Mouse (Mus musculus): ENCODE measurements around the gene Plin1. TPM values are rescaled to one million over a fixed set of nuclear protein-coding genes. Genes with fewer than 3 reads are reported as not detected.
A peak's percentile ranks its signal among the peaks of the same experiment; 100 is the strongest.

Gene Plin1
- total and polyA plus RNA-seq, 2 experiments from 2014 or later: not detected

DNA sequence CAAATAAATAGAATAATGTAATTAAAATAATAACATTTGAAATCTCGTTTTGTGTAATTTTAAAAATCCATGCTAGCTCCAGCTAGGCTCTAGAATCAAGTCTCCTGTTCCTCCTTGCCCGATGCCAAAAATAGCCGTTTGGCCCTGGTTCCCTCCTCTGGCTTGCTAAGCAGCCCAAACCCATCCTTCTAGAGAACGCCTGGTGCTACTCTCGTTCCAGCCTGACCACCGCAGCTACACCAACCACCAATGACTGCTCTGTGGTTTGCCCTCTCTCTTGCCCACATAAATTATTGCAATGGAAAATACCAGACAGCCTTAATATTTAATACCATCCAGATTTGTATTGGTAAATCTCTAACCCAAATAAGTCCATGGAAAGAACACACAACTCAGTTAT lies 15.0 kb upstream of the Plin1 start:
- no peak for TF ChIP-seq CTCF (IDR thresholded peaks at IDR 0.05; ENCODE audit: low read depth)
- no peak overlapping the region for H3K4me3 ChIP-seq (ENCODE audit: low read depth, low read length)
- WGBS: 88% methylated on average over 6 of the region's 6 CpGs

DNA sequence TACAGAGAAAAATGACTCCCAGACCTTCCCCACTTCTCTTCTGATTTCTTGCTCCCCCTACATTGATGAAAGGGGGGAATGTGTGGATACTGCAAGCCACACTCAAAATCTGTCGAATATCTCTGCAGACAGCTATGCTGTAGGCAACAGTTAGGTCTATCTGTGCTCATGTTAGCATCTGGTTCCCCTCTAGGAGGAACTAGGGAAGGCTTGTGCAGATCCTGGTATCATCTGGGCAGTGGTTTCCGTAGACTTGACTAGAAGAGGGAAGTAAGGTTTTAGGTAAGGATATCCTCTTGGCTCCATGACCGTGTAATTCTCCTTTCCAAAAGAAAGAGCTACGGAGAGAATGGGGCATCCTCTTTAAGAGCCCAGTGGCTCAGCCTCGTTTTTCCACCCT lies 11.9 kb upstream of the Plin1 start:
- 78% methylated on average over 5 of the region's 5 CpGs for WGBS
- H3K27ac ChIP-seq (ENCODE audit: low read depth, low read length): no peak overlapping the region
- no peak overlapping the region for H3K9ac ChIP-seq
- ATAC-seq (no peak), DNase-seq (no peak)
- H3K4me2 ChIP-seq (ENCODE audit: low read depth): no peak overlapping the region
- no peak overlapping the region for H3K4me3 ChIP-seq (ENCODE audit: low read depth, low read length)
- H3K27me3 ChIP-seq (ENCODE audit: insufficient read depth, low read length): no peaks in the 10 kb centered on the region
- no peaks in the 10 kb centered on the region for H3K9me3 ChIP-seq (ENCODE audit: low read length)
- TF ChIP-seq CTCF (IDR thresholded peaks at IDR 0.05; ENCODE audit: low read depth): no peak
- no peaks in the 10 kb centered on the region for H3K36me3 ChIP-seq (ENCODE audit: insufficient read depth)
- H3K4me1 ChIP-seq (ENCODE audit: insufficient read depth): peaks cover 6% of the 10 kb centered on the region

More for the DNA sequence above, 15.0 kb upstream of the Plin1 start:
- no peak for ATAC-seq
- Histone ChIP-seq H3K36me3 (ENCODE audit: insufficient read depth) (no peaks in the 10 kb centered on the region), H3K4me2 (ENCODE audit: low read depth) (no peak overlapping the region), H3K4me1 (ENCODE audit: insufficient read depth) (peaks cover 6% of the 10 kb centered on the region), H3K27me3 (ENCODE audit: insufficient read depth, low read length) (no peaks in the 10 kb centered on the region), H3K27ac (ENCODE audit: low read depth, low read length) (no peak overlapping the region), H3K9ac (no peak overlapping the region), H3K9me3 (ENCODE audit: low read length) (no peaks in the 10 kb centered on the region)
- no peak for DNase-seq

DNA sequence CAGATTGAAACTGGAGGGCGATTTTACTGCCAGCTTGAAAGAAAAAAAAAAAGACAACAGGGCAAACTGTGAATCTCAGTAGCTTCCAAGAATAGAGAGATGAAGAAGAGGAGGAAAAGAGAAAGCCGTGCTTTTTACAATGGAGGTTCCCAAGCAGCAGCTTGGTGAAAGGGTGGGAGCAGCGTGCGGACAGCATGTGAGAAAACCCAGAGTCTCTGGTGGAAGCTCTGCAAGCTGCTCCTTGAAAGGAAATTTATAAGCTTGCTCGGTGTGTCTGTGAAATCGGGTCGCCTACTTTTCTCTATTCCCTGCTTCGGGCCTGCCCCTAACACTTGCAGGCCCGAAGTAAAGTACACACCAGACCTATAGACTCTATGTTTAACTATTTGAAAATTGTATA lies 11.3 kb upstream of the Plin1 start:
- Histone ChIP-seq H3K4me1 (ENCODE audit: insufficient read depth) (peaks cover 6% of the 10 kb centered on the region), H3K27me3 (ENCODE audit: insufficient read depth, low read length) (no peaks in the 10 kb centered on the region), H3K27ac (ENCODE audit: low read depth, low read length) (no peak overlapping the region), H3K4me3 (ENCODE audit: low read depth, low read length) (no peak overlapping the region), H3K9me3 (ENCODE audit: low read length) (no peaks in the 10 kb centered on the region), H3K4me2 (ENCODE audit: low read depth) (no peak overlapping the region), H3K9ac (no peak overlapping the region), H3K36me3 (ENCODE audit: insufficient read depth) (0 out of 2 replicates have a peak, but pooled peaks cover 3% of the 10 kb centered on the region)
- DNase-seq (no peak), ATAC-seq (no peak)
- TF ChIP-seq CTCF (IDR thresholded peaks at IDR 0.05; ENCODE audit: low read depth): no peak
- 93% methylated on average over 9 of the region's 9 CpGs for WGBS

DNA sequence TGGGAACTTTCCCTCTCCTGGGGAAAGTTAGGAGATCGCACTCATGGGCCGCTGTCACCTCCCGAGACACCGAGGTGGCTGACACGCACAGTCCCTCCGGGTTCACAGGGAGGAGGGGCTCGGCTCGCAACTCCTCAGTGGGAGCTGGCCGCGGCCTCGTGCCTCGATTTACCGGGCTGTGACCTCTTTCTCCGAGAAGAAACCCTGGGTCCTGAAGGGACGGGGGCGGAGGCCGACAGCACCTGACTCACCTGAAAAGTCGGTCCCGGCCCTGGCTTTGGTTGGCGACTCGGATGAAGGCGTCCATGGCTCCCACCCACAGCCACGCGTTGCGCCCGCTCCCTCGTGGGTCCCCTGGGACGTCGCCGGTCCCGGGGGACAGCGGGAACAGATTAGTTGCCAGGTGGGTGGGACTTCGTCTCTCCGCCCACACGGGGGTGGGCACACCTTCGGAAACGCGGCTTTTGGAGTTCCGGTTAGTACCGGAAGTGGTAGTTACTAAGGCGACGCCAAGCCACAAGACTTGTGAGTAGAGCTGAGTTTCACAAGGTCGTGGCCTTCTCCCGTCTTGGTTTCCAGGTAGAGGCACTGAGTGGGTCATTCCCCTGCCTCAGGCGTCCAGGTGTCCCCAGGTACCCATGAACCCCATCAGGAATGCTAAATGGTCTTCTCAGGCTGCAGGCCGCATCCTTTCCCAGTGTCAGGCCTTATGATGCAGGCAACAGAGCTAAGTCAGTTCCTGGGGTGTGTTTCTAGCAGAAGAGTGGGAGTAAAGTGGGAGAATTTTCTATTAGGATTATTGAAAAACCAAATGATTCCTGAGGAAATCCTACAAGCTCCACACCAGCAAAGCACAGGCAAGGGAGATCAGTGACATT lies 10.2 kb upstream of the Plin1 start, which contains the start of the genes Pex11a and Wdr93:
Pex11a (minus strand) TSS at position 473 of the 878 bp plus-strand sequence.
Wdr93 (plus strand) TSS at position 505 of the 878 bp plus-strand sequence.
- no peak for TF ChIP-seq CTCF (IDR thresholded peaks at IDR 0.05; ENCODE audit: low read depth)
- ATAC-seq: peak; percentile 94
- Histone ChIP-seq H3K9ac (peak within 1 kb of the TSS; percentile 57), H3K4me1 (ENCODE audit: insufficient read depth) (peaks cover 6% of the 10 kb centered on the region), H3K4me3 (ENCODE audit: low read depth, low read length) (peak within 1 kb of the TSS; percentile 58), H3K27me3 (ENCODE audit: insufficient read depth, low read length) (no peaks in the 10 kb centered on the region), H3K9me3 (ENCODE audit: low read length) (no peaks in the 10 kb centered on the region), H3K4me2 (ENCODE audit: low read depth) (peak within 1 kb of the TSS; percentile 96), H3K27ac (ENCODE audit: low read depth, low read length) (no peak within 1 kb of the TSS), H3K36me3 (ENCODE audit: insufficient read depth) (0 out of 2 replicates have a peak, but pooled peaks cover 3% of the 10 kb centered on the region)
- 4% methylated on average over 46 of the region's 46 CpGs for WGBS
- DNase-seq: peak; percentile 88

DNA sequence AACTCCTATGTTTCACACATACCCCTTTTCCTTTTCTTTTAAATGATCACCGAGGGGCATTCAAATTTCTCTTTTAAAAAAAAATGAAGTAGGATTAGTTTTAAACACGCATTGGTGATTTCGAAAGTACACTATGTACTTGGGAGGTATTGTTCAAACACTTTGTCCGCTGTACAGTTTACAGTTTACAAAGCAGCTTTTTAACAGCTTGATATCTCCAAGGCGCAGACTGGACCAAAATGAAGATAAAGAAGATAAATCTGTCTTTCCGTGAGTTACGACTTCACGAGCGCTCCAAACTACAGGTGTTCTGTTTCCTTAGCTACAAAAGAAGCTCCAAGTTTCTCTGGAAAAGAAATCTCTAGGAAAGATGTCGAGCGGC lies 9.6 kb upstream of the Plin1 start:
- H3K4me3 ChIP-seq (ENCODE audit: low read depth, low read length): peak overlapping the region; percentile 58
- H3K4me2 ChIP-seq (ENCODE audit: low read depth): peak overlapping the region; percentile 96
- no peak for TF ChIP-seq CTCF (IDR thresholded peaks at IDR 0.05; ENCODE audit: low read depth)
- ATAC-seq (no peak), DNase-seq (no peak)
- H3K27me3 ChIP-seq (ENCODE audit: insufficient read depth, low read length): no peaks in the 10 kb centered on the region
- H3K9me3 ChIP-seq (ENCODE audit: low read length): no peaks in the 10 kb centered on the region
- H3K9ac ChIP-seq: peak overlapping the region; percentile 57
- H3K36me3 ChIP-seq (ENCODE audit: insufficient read depth): peaks cover 8% of the 10 kb centered on the region; the same call in 1 of the 2 replicates
- H3K4me1 ChIP-seq (ENCODE audit: insufficient read depth): peaks cover 6% of the 10 kb centered on the region
- WGBS: 18% methylated on average over 11 of the region's 11 CpGs
- no peak overlapping the region for H3K27ac ChIP-seq (ENCODE audit: low read depth, low read length)

DNA sequence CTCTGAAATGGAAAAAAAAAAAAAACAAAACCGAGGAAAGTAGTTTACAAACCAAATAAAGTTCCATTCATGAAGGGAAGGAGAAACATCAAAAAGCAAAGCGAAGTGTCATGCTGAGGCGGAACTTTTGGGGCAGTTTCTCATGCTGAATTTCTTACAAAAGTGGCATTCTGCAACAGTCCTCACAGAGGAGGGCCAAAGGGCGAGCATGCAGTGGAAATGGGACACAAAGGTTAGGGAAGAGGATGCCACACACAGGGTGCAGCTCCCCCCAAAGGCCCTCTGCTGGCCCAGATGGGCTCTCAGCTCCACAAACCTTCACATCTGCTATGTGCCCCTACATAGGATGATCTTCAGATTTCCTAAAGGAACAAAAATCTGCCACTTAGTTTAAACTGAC lies 7.6 kb upstream of the Plin1 start:
- no peaks in the 10 kb centered on the region for H3K9me3 ChIP-seq (ENCODE audit: low read length)
- H3K4me1 ChIP-seq (ENCODE audit: insufficient read depth): peaks cover 6% of the 10 kb centered on the region
- ATAC-seq: no peak
- H3K27ac ChIP-seq (ENCODE audit: low read depth, low read length): no peak overlapping the region
- H3K4me2 ChIP-seq (ENCODE audit: low read depth): no peak overlapping the region
- 83% methylated on average over 4 of the region's 4 CpGs for WGBS
- no peak for TF ChIP-seq CTCF (IDR thresholded peaks at IDR 0.05; ENCODE audit: low read depth)
- no peak overlapping the region for H3K4me3 ChIP-seq (ENCODE audit: low read depth, low read length)
- no peaks in the 10 kb centered on the region for H3K27me3 ChIP-seq (ENCODE audit: insufficient read depth, low read length)
- H3K36me3 ChIP-seq (ENCODE audit: insufficient read depth): peaks cover 15% of the 10 kb centered on the region; the same call in 1 of the 2 replicates
- no peak overlapping the region for H3K9ac ChIP-seq
- no peak for DNase-seq

DNA sequence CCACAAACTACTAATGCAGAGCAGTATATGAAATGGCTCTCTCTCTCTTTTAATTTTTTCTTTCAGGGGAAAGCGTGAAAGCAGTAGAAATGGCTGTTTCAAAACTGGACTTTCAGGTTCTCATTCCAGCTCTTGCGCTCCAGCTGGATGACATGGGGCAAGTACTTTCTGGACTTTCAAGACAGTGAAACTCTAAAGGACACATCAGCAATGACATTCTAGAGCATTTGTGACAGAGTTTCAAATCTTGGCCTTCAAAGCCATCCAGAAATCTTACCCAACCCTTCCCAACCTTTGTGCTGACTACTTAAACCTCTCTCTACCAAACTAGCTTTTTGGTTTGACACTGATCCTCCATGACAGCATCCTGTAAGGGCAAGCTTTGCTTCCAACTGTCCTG lies 6.2 kb upstream of the Plin1 start:
- TF ChIP-seq CTCF (IDR thresholded peaks at IDR 0.05; ENCODE audit: low read depth): no peak
- Histone ChIP-seq H3K4me1 (ENCODE audit: insufficient read depth) (peaks cover 6% of the 10 kb centered on the region), H3K36me3 (ENCODE audit: insufficient read depth) (peaks cover 17% of the 10 kb centered on the region; the same call in 1 of the 2 replicates), H3K27me3 (ENCODE audit: insufficient read depth, low read length) (no peaks in the 10 kb centered on the region), H3K4me2 (ENCODE audit: low read depth) (no peak overlapping the region), H3K9ac (no peak overlapping the region), H3K9me3 (ENCODE audit: low read length) (no peaks in the 10 kb centered on the region), H3K4me3 (ENCODE audit: low read depth, low read length) (no peak overlapping the region), H3K27ac (ENCODE audit: low read depth, low read length) (no peak overlapping the region)
- DNase-seq (no peak), ATAC-seq (no peak)
- WGBS: 90% methylated on average over 2 of the region's 2 CpGs
